Mouse (Mus musculus) cerebellum, adult 2 months (tissue): ENCODE measurements around the gene Cebpa.

ENCODE experiments used
- CTCF ChIP-seq: fragments of 200-500 bp; IDR thresholded peaks from 2 replicates; pipeline ENCODE4 v1.5.1; 2011; ENCODE audit warnings: low read depth, mild to moderate bottlenecking, control low read depth, low read length, moderate library complexity, borderline replicate concordance; ENCODE audit not compliant: insufficient read depth
- POLR2A ChIP-seq: fragments of 200-500 bp; IDR thresholded peaks from 2 replicates; pipeline ENCODE4 v1.6.1; 2011; ENCODE audit warnings: low read length, control low read depth, borderline replicate concordance; ENCODE audit not compliant: insufficient read depth

DNA sequence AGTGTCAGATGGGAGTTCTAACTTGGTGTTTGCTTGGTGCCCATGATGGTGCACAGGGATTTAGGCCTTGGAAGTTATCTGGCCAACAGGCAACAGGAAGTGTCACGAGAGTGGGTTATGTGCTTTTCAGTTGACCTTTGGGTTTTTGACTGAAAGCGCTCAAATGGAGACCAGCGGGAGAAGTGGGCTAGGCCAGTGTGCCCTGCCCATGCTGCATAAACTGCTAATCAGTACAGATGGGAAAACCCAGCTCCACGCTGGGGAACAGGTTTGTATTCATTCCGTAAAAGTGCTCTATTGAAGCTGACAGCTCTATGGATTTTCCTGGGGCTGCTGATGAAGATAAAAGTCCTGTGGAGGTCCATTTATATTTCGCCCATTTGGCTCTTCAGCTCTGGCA is 10.4 kb upstream of the Cebpa start:
- TF ChIP-seq CTCF (no peak), POLR2A (no peak)
